Mouse (Mus musculus) hindbrain, embryonic 12.5 days (tissue): ENCODE data around the gene Kcnc3. TPM values are rescaled to one million over a fixed set of nuclear protein-coding genes. Genes with fewer than 3 reads are reported as not detected.

Source experiments
- ATAC-seq: fragments of 200-750 bp; cut with Nextera tagmentation; 2 replicates; pipeline ENCODE4 v1.8.0; 2017; ENCODE audit warnings: moderate TSS enrichment; ENCODE audit not compliant: low FRiP score
- H3K27ac ChIP-seq: fragments of 300-500 bp; sonication (generic); 2 replicates; pipeline ENCODE4 v1.5.1; 2016; ENCODE audit warnings: mild to moderate bottlenecking
- H3K27me3 ChIP-seq: fragments of 300-500 bp; sonication (generic); 2 replicates; pipeline ENCODE4 v1.6.1; 2016; ENCODE audit warnings: mild to moderate bottlenecking
- H3K36me3 ChIP-seq: fragments of 300-500 bp; sonication (generic); 2 replicates; pipeline ENCODE4 v1.6.1; 2016; ENCODE audit warnings: mild to moderate bottlenecking
- H3K4me1 ChIP-seq: fragments of 300-500 bp; sonication (generic); 2 replicates; pipeline ENCODE4 v1.6.1; 2016
- H3K4me2 ChIP-seq: fragments of 300-500 bp; sonication (generic); replicated peaks from 2 replicates; pipeline ENCODE4 v1.6.1; 2016; ENCODE audit warnings: mild to moderate bottlenecking
- H3K4me3 ChIP-seq: fragments of 300-500 bp; sonication (generic); 2 replicates; pipeline ENCODE4 v1.5.1; 2016; ENCODE audit warnings: mild to moderate bottlenecking
- H3K9ac ChIP-seq: fragments of 300-500 bp; sonication (generic); 2 replicates; pipeline ENCODE4 v1.6.1; 2016; ENCODE audit warnings: mild to moderate bottlenecking, moderate library complexity
- H3K9me3 ChIP-seq: fragments of 300-500 bp; sonication (generic); replicated peaks from 2 replicates; pipeline ENCODE4 v1.6.1; 2016; ENCODE audit warnings: mild to moderate bottlenecking
- WGBS: fragments of 180-500 bp; shearing (Covaris S2); methylation state at CpG from one replicate; pipeline ENCODE4 v1.1.7; 2016; 5-methylcytosine and 5-hydroxymethylcytosine counted together
- polyA plus RNA-seq: library from polyadenylated mRNA; unstranded; fragments of >200 nt; fragmentation: Nextera tagmentation; extraction: Ambion mirVana; gene quantifications from 2 replicates; pipeline ENCODE4 v1.2.1, GENCODE M21; 2016

The Kcnc3 gene
- polyA plus RNA-seq, 1 experiment from 2014 or later, result 3.8 TPM

DNA sequence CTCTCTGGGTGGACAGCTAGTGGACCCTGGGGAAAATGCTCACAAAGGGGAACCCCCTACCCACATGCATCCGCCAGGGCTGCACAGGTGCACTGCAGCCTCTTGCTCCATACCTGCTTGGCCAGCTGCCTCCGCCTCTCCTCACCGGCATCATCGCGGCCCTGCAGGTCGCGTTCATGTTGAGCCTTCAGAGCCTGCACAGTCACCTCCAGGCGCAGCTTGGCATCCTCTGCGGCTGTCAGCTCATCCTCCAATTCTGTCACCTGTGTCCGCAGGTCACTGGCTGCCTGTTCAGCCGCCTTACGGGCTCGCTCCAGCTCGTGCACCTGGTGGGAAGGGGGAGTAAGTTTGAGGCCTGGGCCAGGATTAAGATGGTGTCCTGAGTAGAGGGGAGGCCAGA lies 25.5 kb downstream of the Kcnc3 start:
- no peak overlapping the region for H3K9ac ChIP-seq
- WGBS, result 78% methylated on average over 14 of the region's 14 CpGs

DNA sequence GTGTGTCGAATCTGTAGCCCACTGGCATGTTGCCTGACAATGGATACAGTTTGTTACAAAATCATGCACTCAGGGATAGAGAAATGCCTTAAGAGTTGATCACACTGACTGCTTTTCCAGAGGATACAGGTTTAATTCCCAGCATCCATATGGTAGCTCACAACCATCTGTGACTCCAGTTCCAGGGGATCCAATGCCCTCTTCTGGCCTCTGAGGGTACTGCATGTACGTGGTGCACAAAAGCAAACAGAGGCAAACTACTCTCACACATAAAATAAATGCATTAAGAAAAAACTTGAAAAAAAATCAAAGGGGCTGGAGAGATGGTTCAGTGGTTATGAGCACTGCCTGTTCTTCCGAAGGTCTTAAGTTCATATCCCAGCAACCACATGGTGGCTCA lies 26.6 kb downstream of the Kcnc3 start:
- H3K36me3 ChIP-seq, result no peaks in the 10 kb centered on the region
- H3K9me3 ChIP-seq, result 0 out of 2 replicates have a peak, but pooled peaks cover 6% of the 10 kb centered on the region
- ATAC-seq, result no peak
- peaks cover 30% of the 10 kb centered on the region for H3K27me3 ChIP-seq
- H3K9ac ChIP-seq, result no peak overlapping the region
- no peak overlapping the region for H3K27ac ChIP-seq
- H3K4me3 ChIP-seq, result no peak overlapping the region
- 78% methylated on average over 3 of the region's 3 CpGs for WGBS
- H3K4me2 ChIP-seq, result no peak overlapping the region
- peaks cover 3% of the 10 kb centered on the region; the same call in 1 of the 2 replicates for H3K4me1 ChIP-seq

More for the DNA sequence above, 25.5 kb downstream of the Kcnc3 start:
- H3K36me3 ChIP-seq, result no peaks in the 10 kb centered on the region
- 0 out of 2 replicates have a peak, but pooled peaks cover 5% of the 10 kb centered on the region for H3K9me3 ChIP-seq
- H3K4me2 ChIP-seq, result no peak overlapping the region
- ATAC-seq, result no peak
- peaks cover 30% of the 10 kb centered on the region for H3K27me3 ChIP-seq
- no peak overlapping the region for H3K4me3 ChIP-seq
- H3K27ac ChIP-seq, result no peak overlapping the region
- peaks cover 3% of the 10 kb centered on the region; the same call in 1 of the 2 replicates for H3K4me1 ChIP-seq

DNA sequence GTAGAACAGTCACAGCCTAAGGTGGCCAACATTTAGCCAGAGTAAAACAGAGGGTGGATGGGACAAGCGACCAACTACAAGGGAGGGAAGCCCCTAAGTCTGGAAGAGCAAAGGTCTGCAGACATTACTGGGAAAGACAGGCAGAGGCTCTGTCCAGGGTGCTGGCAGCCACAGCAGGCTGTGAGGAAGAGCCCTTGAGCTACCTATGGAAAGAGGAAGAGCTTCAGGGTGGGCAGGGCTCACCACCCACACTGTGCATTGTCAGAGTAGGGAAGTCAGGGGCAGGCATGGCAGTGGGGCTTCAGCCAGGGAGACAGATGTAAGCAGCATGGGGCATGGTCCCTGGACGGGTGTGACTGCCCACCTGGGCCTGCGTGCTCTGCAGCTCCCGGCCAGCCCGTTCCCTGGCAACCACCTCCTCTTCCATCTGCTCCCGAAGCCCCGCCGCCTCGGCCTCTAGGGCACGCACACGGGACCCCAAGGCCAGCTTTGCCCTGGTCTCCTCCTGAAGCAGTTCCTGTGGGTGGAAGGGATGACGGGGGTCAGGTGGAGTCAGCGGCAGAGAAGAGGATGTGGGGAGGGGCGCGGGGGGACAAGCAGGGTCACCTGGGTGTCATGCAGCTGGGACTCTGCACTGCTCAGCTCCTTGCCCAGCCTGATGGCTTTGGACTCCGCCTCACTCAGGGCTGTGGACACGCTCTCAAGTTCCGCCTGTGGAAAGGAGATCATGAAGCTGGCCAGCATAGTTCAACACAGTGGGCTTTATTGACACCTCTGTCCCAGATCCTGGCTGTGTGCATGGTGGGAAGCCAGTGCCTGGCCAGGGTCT lies 33.5 kb downstream of the Kcnc3 start:
- Histone ChIP-seq H3K27me3 (peaks cover 10% of the 10 kb centered on the region), H3K9ac (no peak overlapping the region), H3K9me3 (peaks cover 9% of the 10 kb centered on the region; the same call in 1 of the 2 replicates), H3K36me3 (no peaks in the 10 kb centered on the region), H3K4me3 (no peak overlapping the region), H3K4me2 (no peak overlapping the region), H3K4me1 (peaks cover 4% of the 10 kb centered on the region; the same call in 1 of the 2 replicates), H3K27ac (no peak overlapping the region)
- 37% methylated on average over 18 of the region's 18 CpGs for WGBS
- ATAC-seq, result no peak

DNA sequence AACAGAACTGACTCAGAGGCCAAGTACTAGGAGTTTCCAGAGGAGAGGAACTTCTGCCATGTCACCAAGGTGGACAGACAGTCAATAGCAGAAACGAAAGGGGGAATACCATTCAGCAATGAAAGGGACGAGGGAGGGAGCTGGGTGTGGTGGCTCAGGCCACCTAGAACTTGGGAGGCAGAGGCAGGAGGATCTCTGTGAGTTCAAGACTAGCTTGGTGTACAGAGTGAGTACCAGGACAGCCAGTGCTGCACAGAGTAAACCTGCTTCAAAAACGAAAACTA lies 34.0 kb downstream of the Kcnc3 start:
- H3K27me3 ChIP-seq, result peaks cover 10% of the 10 kb centered on the region
- H3K9ac ChIP-seq, result no peak overlapping the region
- no peak for ATAC-seq
- no peak overlapping the region for H3K4me3 ChIP-seq
- H3K36me3 ChIP-seq, result no peaks in the 10 kb centered on the region
- peaks cover 4% of the 10 kb centered on the region; the same call in 1 of the 2 replicates for H3K4me1 ChIP-seq
- H3K4me2 ChIP-seq, result no peak overlapping the region
- WGBS, result 82% methylated on average over 3 of the region's 3 CpGs
- peaks cover 6% of the 10 kb centered on the region; the same call in 1 of the 2 replicates for H3K9me3 ChIP-seq
- no peak overlapping the region for H3K27ac ChIP-seq

DNA sequence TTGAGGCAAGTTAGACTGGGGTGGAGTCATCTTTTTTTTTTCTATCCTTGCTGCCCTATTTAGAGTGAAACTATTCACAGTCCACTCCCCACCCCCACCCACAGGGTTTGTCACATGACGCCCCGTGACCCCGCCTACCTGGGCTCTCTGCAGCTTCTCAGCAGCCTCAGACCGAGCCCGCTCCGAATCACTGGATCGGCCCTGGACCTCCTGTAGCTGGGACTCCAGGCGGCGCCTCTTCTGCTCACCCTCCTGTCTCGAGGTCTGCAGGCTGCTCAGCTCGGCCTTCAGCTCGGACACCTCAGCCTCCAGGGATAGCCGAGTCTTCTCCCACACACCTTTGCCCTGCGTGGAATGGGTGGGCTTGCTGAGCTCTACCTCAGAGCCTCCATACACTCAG lies 34.4 kb downstream of the Kcnc3 start:
- H3K9ac ChIP-seq, result no peak overlapping the region
- no peak overlapping the region for H3K27ac ChIP-seq
- no peak overlapping the region for H3K4me3 ChIP-seq
- no peaks in the 10 kb centered on the region for H3K36me3 ChIP-seq
- no peak overlapping the region for H3K4me2 ChIP-seq
- no peak for ATAC-seq
- WGBS, result 64% methylated on average over 14 of the region's 14 CpGs
- peaks cover 4% of the 10 kb centered on the region; the same call in 1 of the 2 replicates for H3K9me3 ChIP-seq
- peaks cover 4% of the 10 kb centered on the region; the same call in 1 of the 2 replicates for H3K4me1 ChIP-seq
- H3K27me3 ChIP-seq, result peaks cover 10% of the 10 kb centered on the region

DNA sequence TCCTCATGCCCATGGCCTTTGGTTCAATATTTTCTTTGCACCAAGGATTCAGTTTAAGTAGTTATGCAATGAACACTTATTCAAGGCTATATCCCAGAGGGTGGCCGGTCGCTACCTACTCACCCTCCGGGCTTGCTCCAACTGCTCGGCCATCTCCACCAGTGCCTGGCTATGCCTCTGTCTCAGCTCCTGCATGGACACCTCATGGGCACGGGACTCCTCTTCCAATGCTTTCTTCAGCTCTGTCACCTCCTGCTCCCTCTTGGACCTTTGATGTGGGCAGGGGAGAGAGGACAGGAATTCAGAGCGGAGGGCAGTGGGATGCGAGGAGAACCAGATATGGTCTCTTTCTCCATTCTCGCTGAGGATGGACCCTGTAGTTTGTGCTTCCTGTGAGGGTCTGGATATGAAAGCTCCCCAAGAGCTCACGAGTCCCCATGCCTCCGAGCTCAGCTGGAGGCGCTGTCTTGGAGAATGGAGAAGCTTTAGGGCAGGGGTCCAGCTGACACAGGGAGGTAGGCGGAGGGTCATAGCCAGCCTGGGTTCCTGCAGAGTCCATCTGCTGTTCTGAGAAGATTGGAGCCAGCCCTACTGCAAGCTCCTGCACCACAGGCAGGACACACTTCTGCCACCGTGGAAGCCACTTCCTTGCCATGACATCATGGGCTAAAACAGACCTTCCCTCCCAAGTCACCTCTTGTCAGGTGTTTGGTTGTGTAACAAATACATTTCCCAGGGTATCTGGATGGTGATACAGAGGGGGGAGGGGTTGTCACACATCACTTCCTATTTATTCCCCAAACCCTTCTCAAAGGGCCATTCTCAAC lies 35.0 kb downstream of the Kcnc3 start:
- no peak for ATAC-seq
- H3K27me3 ChIP-seq, result peaks cover 10% of the 10 kb centered on the region
- H3K27ac ChIP-seq, result no peak overlapping the region
- peaks cover 4% of the 10 kb centered on the region; the same call in 1 of the 2 replicates for H3K4me1 ChIP-seq
- no peak overlapping the region for H3K4me3 ChIP-seq
- WGBS, result 85% methylated on average over 13 of the region's 13 CpGs
- peaks cover 4% of the 10 kb centered on the region; the same call in 1 of the 2 replicates for H3K9me3 ChIP-seq
- H3K4me2 ChIP-seq, result no peak overlapping the region
- no peaks in the 10 kb centered on the region for H3K36me3 ChIP-seq
- H3K9ac ChIP-seq, result no peak overlapping the region

DNA sequence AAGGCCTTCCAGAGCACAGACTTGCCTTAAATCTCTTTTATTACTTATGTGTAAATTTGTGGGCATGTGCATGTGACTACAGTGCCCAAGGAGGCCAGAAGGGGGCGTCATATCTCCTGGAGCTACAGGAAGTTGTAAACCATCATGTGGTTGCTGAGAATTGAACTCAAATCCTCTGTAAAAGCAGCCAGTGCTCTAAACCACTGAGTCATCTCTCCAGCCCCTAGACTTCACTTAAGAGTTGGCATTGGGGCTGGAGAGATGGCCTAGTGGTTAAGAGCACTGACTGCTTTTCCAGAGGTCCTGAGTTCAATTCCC lies 35.6 kb downstream of the Kcnc3 start:
- Histone ChIP-seq H3K27ac (no peak overlapping the region), H3K4me3 (no peak overlapping the region), H3K36me3 (no peaks in the 10 kb centered on the region), H3K4me1 (peaks cover 4% of the 10 kb centered on the region; the same call in 1 of the 2 replicates), H3K27me3 (peaks cover 10% of the 10 kb centered on the region), H3K9ac (no peak overlapping the region), H3K9me3 (peaks cover 4% of the 10 kb centered on the region; the same call in 1 of the 2 replicates), H3K4me2 (no peak overlapping the region)
- WGBS, result 73% methylated on average over 1 of the region's 1 CpGs
- no peak for ATAC-seq

DNA sequence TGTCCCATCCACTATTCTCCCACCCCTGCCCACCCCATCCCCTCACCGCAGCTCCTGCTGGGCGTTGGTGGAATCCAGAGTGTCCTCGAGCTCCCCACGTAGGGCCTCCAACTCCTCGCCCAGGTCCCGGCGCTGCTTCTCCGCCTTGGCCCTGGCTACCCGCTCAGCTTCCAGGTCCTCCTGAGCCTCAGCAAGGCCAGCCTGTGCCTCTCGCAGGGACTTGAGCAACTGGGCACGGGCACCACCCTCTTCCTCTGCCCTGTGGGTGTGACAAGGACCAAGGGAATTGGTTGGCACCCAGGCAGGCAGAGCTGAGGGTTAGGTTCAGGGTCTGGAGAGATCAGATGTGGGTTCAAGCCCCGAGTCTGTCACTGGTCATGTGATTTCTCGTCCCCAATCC lies 36.5 kb downstream of the Kcnc3 start:
- Histone ChIP-seq H3K4me3 (no peak overlapping the region), H3K9me3 (peaks cover 4% of the 10 kb centered on the region; the same call in 1 of the 2 replicates), H3K27me3 (peaks cover 17% of the 10 kb centered on the region), H3K9ac (no peak overlapping the region), H3K4me2 (no peak overlapping the region), H3K36me3 (no peaks in the 10 kb centered on the region), H3K27ac (no peak overlapping the region), H3K4me1 (peaks cover 4% of the 10 kb centered on the region; the same call in 1 of the 2 replicates)
- no peak for ATAC-seq
- 88% methylated on average over 13 of the region's 13 CpGs for WGBS

DNA sequence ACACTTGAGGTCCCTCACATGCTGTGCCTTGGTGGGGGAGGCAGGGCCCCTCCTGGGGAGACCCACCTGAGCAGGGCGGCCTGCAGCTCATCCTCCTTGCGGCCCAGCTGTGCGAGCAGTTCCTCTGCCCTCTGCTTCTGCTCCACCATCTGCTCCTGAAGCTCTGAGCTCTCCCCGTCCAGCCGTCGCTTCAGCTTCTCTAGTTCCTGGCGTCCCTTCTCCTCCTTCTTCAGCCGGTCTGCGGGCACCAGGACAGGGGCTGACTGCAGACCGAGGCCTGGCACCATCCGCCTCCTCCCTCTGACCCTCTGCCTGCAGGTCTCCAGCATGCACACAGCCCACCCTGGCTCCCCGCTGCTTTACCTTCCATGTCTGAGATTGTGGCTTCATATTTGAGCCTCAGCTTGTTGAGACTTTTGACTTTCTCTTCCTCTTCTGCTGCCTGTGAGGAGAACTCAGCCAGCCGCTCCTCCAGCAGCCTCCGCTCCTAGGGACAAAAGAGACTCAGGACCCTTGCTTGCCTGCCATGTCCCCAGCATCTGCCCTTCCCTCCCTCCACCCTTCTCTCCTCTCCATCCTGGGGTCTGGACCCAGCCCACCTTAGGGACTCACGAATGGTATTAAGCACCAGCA lies 38.1 kb downstream of the Kcnc3 start:
- H3K27ac ChIP-seq, result no peak overlapping the region
- H3K4me2 ChIP-seq, result no peak overlapping the region
- peaks cover 23% of the 10 kb centered on the region for H3K27me3 ChIP-seq
- WGBS, result 86% methylated on average over 15 of the region's 15 CpGs
- ATAC-seq, result no peak
- no peaks in the 10 kb centered on the region for H3K36me3 ChIP-seq
- no peak overlapping the region for H3K9ac ChIP-seq
- H3K4me1 ChIP-seq, result peaks cover 4% of the 10 kb centered on the region; the same call in 1 of the 2 replicates
- no peak overlapping the region for H3K4me3 ChIP-seq
- no peaks in the 10 kb centered on the region for H3K9me3 ChIP-seq

DNA sequence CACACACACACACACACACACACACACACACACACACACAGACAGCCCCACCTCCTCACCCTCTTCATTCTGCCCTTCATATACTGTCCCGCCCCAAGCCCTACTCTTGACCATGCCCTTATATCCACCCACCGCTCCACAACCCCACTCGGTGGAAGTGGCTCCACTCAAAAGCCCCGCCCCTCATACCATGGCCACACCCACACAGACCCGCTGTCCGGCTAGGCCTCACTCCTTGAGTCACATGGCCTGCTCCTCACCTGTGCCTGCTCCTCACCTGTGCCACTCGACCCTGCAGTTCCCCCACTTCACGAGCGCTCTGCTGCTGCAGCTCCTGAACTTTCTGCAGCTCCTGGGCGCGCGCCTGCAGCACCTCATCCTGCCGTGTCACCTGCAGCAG lies 40.0 kb downstream of the Kcnc3 start:
- Histone ChIP-seq H3K27me3 (peaks cover 40% of the 10 kb centered on the region), H3K9ac (no peak overlapping the region), H3K4me2 (no peak overlapping the region), H3K27ac (no peak overlapping the region), H3K36me3 (no peaks in the 10 kb centered on the region), H3K4me1 (no peaks in the 10 kb centered on the region), H3K4me3 (no peak overlapping the region), H3K9me3 (no peaks in the 10 kb centered on the region)
- ATAC-seq, result no peak
- WGBS, result 82% methylated on average over 13 of the region's 13 CpGs

DNA sequence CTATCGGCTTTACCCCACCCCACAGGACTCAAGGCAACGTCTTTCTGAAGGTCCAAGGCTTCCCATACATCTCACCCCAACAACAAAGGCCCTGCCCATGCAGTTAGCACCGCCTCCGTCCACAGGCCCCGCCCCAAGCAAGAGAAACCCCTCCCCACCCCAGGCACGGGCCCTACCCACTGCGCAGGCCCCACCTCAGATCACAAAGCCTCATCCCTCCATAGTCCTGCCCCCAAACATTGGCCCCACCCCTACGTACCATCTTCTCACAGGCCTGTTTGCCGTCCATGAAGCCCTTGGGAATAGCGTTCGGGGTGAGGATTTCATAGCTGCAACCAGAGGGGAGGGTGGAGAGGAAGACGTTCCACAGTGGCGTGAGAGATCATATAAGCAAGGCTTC lies 42.2 kb downstream of the Kcnc3 start:
- Histone ChIP-seq H3K4me1 (no peaks in the 10 kb centered on the region), H3K36me3 (no peaks in the 10 kb centered on the region), H3K9me3 (peaks cover 5% of the 10 kb centered on the region; the same call in 1 of the 2 replicates), H3K4me3 (no peak overlapping the region), H3K27ac (no peak overlapping the region), H3K9ac (no peak overlapping the region), H3K27me3 (peaks cover 52% of the 10 kb centered on the region), H3K4me2 (no peak overlapping the region)
- ATAC-seq, result no peak
- WGBS, result 32% methylated on average over 11 of the region's 13 CpGs

DNA sequence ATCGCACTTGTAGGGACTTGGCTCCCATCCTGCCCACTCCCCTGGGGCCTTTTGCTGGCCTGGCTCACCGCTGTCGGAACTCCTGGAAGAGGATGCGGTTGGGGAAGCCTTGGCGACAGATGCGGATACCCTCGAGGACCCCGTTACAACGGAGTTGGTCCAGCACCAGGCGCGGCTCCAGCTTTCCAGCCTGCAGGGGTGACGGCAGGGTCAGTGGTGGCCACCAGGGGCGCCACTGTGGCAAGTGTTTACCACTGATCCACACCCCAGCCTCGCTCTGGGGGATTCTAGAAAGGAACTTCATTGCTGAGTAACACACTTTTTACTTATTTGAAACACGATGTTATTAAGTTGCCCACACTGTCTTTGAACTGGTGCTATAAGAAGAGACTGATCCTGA lies 42.9 kb downstream of the Kcnc3 start:
- 16% methylated on average over 15 of the region's 15 CpGs for WGBS
- no peak for ATAC-seq

More for the DNA sequence above, 42.9 kb downstream of the Kcnc3 start:
- Histone ChIP-seq H3K4me3 (no peak overlapping the region), H3K9ac (no peak overlapping the region), H3K27me3 (peaks cover 55% of the 10 kb centered on the region), H3K4me1 (no peaks in the 10 kb centered on the region), H3K9me3 (peaks cover 5% of the 10 kb centered on the region; the same call in 1 of the 2 replicates), H3K36me3 (no peaks in the 10 kb centered on the region), H3K27ac (no peak overlapping the region), H3K4me2 (no peak overlapping the region)
